Mouse (Mus musculus): ENCODE measurements around the gene Znrd1as.
A peak's percentile ranks its signal among the peaks of the same experiment; 100 is the strongest.
"Not testable (repeated sequence)": the region's sequence is repeated elsewhere in the genome, so short reads cannot be mapped to it uniquely, and the experiment has no call there.

Znrd1as gene

GRCm38 (mm10) chr17:36950981-36951947 lies 7.1 kb upstream of the Znrd1as start, which contains the start of gene Ppp1r11:
TSS of gene Ppp1r11 (minus strand) at chr17:36951741.
- DNase-seq = peak; percentile 98

GRCm38 (mm10) chr17:36952631-36953030 lies 5.8 kb upstream of the Znrd1as start:
- DNase-seq = no peak

GRCm38 (mm10) chr17:36953062-36953461 lies 5.3 kb upstream of the Znrd1as start:
- no peak for DNase-seq

GRCm38 (mm10) chr17:36958884-36959283 lies 492 bp downstream of the Znrd1as start:
- peak; percentile 22 for DNase-seq

- no peak for DNase-seq
Measured at GRCm38 (mm10) chr17:36961125-36961524, 2.7 kb downstream of the Znrd1as start.

GRCm38 (mm10) chr17:36966875-36967274 lies 8.5 kb downstream of the Znrd1as start:
- no peak for DNase-seq

GRCm38 (mm10) chr17:36970316-36970890 lies 12.0 kb downstream of the Znrd1as start:
- no peak for DNase-seq

- DNase-seq = no peak
Measured at GRCm38 (mm10) chr17:36971172-36971850, 12.9 kb downstream of the Znrd1as start.

GRCm38 (mm10) chr17:36972791-36973190 lies 14.4 kb downstream of the Znrd1as start:
- DNase-seq = no peak

- DNase-seq = no peak
Measured at GRCm38 (mm10) chr17:36973271-36973787, 14.9 kb downstream of the Znrd1as start.

GRCm38 (mm10) chr17:36981221-36981813 lies 22.9 kb downstream of the Znrd1as start, which contains the start of gene 2410137M14Rik:
TSS of gene 2410137M14Rik (minus strand) at chr17:36981237.
- no peak for DNase-seq

- no peak for DNase-seq
Measured at GRCm38 (mm10) chr17:36981845-36982244, 23.5 kb downstream of the Znrd1as start.

GRCm38 (mm10) chr17:36982253-36983155 lies 24.1 kb downstream of the Znrd1as start:
- no peak for DNase-seq

GRCm38 (mm10) chr17:36988475-36988874 lies 30.1 kb downstream of the Znrd1as start:
- no peak for DNase-seq

- no peak for DNase-seq
Measured at GRCm38 (mm10) chr17:36989437-36989836, 31.0 kb downstream of the Znrd1as start, which contains the start of gene H2-M5. TSS of gene H2-M5 (minus strand) at chr17:36989537.

- not testable (repeated sequence) for DNase-seq
Measured at GRCm38 (mm10) chr17:36990630-36991029, 32.2 kb downstream of the Znrd1as start.

GRCm38 (mm10) chr17:36992336-36993104 lies 34.1 kb downstream of the Znrd1as start:
- DNase-seq = no peak

- DNase-seq = no peak
Measured at GRCm38 (mm10) chr17:36993770-36994325, 35.5 kb downstream of the Znrd1as start.

GRCm38 (mm10) chr17:36994528-36994927 lies 36.1 kb downstream of the Znrd1as start:
- DNase-seq = no peak

GRCm38 (mm10) chr17:36995448-36995847 lies 37.1 kb downstream of the Znrd1as start:
- DNase-seq = peak; percentile 11

Measured in kidney, adult 9 months (tissue).